ENCODE assay signal across 20 mouse cellular contexts in genomic region chr19:3612534-3613273, GRCm38 (mm10). TPM values are rescaled to one million over a fixed set of nuclear protein-coding genes. Genes with fewer than 3 reads are reported as not detected.
DNase-seq lines count a peak whose midpoint lies in the region; ATAC-seq and TF ChIP-seq lines count a peak whose summit lies in the region.
"Had no signal": no experiment of that assay in that cellular context is flagged by ENCODE, and none has a peak within 500 bp of the region (broad histone marks: within the 10 kb centered on the region; RNA-seq: fewer than 3 reads in every experiment).

No protein-coding gene starts in this region.

- 70% methylated on average over 4 of the region's 4 CpGs for WGBS in liver, adult 2 months
- 62% methylated on average over 4 of the region's 4 CpGs for WGBS in liver, postnatal 0 days (ENCODE audit: insufficient replicate concordance)
- WGBS in thymus, adult 2 months = 96% methylated on average over 4 of the region's 4 CpGs

- no peak for TF ChIP-seq EP300 in liver, postnatal 0 days (IDR thresholded peaks at IDR 0.05; ENCODE audit: low read depth)

- ATAC-seq in liver, postnatal 0 days = peak; percentile 82
- ATAC-seq: CD4-positive, CD25-positive, alpha-beta regulatory T cell, adult 4 months; forebrain, embryonic 16.5 days had no signal

- DNase-seq in liver, adult 2 months (ENCODE audit: extremely low read depth, low read depth, low spot score) = peak; percentile 48
- DNase-seq in liver = no peak
- peak; percentile 14 for DNase-seq in urinary bladder, adult 2 months (ENCODE audit: low spot score)
- DNase-seq in urinary bladder, postnatal 10 days (ENCODE audit: low spot score) = no peak
- no peak for DNase-seq in liver, postnatal 0 days
- DNase-seq in thymus, adult 2 months = no peak
- DNase-seq in ovary, postnatal 14 days (ENCODE audit: low spot score) = no peak
- DNase-seq: adrenal gland, postnatal 14 days; B cell, adult 2 months; cerebellum, adult 18-20 months; cerebellum, adult 9-11 months; cerebellum, postnatal 36 days; gastrocnemius, adult 2 months; gastrocnemius, postnatal 25 days had no signal

- no peaks in the 10 kb centered on the region for H3K9me3 ChIP-seq in liver, postnatal 0 days (ENCODE audit: low read length)
- H3K9me3 ChIP-seq: embryonic facial prominence, embryonic 13.5 days; forebrain, embryonic 12.5 days; heart, embryonic 12.5 days; hindbrain, embryonic 10.5 days had no signal

- H3K9ac ChIP-seq in liver, adult 2 months (ENCODE audit: low read depth, low read length) = no peak overlapping the region
- H3K9ac ChIP-seq in liver, postnatal 0 days (replicated peaks) = no peak overlapping the region
- H3K9ac ChIP-seq: embryonic facial prominence, embryonic 13.5 days; forebrain, embryonic 12.5 days; heart, embryonic 12.5 days had no signal

- H3K27me3 ChIP-seq in liver, adult 2 months (ENCODE audit: control insufficient read depth, insufficient read depth, low read length) = no peaks in the 10 kb centered on the region
- H3K27me3 ChIP-seq in liver, postnatal 0 days (ENCODE audit: insufficient read depth, low read length) = no peaks in the 10 kb centered on the region
- no peaks in the 10 kb centered on the region for H3K27me3 ChIP-seq in thymus, adult 2 months (ENCODE audit: control insufficient read depth, insufficient read depth, low read length)
- H3K27me3 ChIP-seq: embryonic facial prominence, embryonic 13.5 days; forebrain, embryonic 12.5 days; heart, embryonic 12.5 days had no signal

- 0 out of 2 replicates have a peak, but pooled peaks cover 3% of the 10 kb centered on the region for H3K4me1 ChIP-seq in liver, adult 2 months (ENCODE audit: control insufficient read depth, insufficient read depth, low read length)
- no peaks in the 10 kb centered on the region; the same call in 1 of the 2 replicates for H3K4me1 ChIP-seq in liver, postnatal 0 days (ENCODE audit: insufficient read depth)
- no peaks in the 10 kb centered on the region for H3K4me1 ChIP-seq in thymus, adult 2 months (replicated peaks; ENCODE audit: control insufficient read depth, insufficient read depth, low read length)
- H3K4me1 ChIP-seq: embryonic facial prominence, embryonic 13.5 days; forebrain, embryonic 12.5 days; hindbrain, embryonic 10.5 days had no signal

- H3K79me2 ChIP-seq in liver, adult 2 months (ENCODE audit: control insufficient read depth, insufficient read depth, low read length) = no peaks in the 10 kb centered on the region

- H3K27ac ChIP-seq in liver, adult 2 months (replicated peaks; ENCODE audit: insufficient read depth, low read depth, low read length) = no peak overlapping the region
- H3K27ac ChIP-seq in liver, postnatal 0 days (ENCODE audit: low read depth) = no peak overlapping the region
- no peak overlapping the region for H3K27ac ChIP-seq in thymus, adult 2 months (ENCODE audit: control insufficient read depth, insufficient read depth, low read length)
- H3K27ac ChIP-seq: embryonic facial prominence, embryonic 13.5 days; forebrain, embryonic 12.5 days; gastrocnemius, adult 2 months; hindbrain, embryonic 10.5 days had no signal

- TF ChIP-seq POLR2A in liver, adult 2 months (IDR thresholded peaks at IDR 0.05; ENCODE audit: extremely low read depth, insufficient read depth, low read length) = no peak
- TF ChIP-seq POLR2A in thymus, adult 2 months (IDR thresholded peaks at IDR 0.05; ENCODE audit: control insufficient read depth, extremely low read depth, insufficient read depth, low read length, poor library complexity) = no peak

- no peak overlapping the region for H3K4me2 ChIP-seq in liver, postnatal 0 days (ENCODE audit: low read depth, low read length)
- H3K4me2 ChIP-seq: embryonic facial prominence, embryonic 13.5 days; forebrain, embryonic 12.5 days; heart, embryonic 12.5 days had no signal

- no peak overlapping the region for H3K4me3 ChIP-seq in liver, adult 2 months (ENCODE audit: insufficient read depth, low read depth, low read length)
- no peak overlapping the region for H3K4me3 ChIP-seq in liver, postnatal 0 days (ENCODE audit: low read depth, low read length)
- H3K4me3 ChIP-seq in thymus, adult 2 months (ENCODE audit: control insufficient read depth, insufficient read depth, low read length) = no peak overlapping the region
- H3K4me3 ChIP-seq: embryonic facial prominence, embryonic 13.5 days; forebrain, embryonic 12.5 days; gastrocnemius, adult 2 months; heart, embryonic 12.5 days; hindbrain, embryonic 10.5 days had no signal

- TF ChIP-seq CTCF in liver, adult 2 months (IDR thresholded peaks at IDR 0.05; ENCODE audit: low read depth, low read length) = no peak
- no peak for TF ChIP-seq CTCF in liver, postnatal 0 days (IDR thresholded peaks at IDR 0.05; ENCODE audit: low read depth)
- TF ChIP-seq CTCF in thymus, adult 2 months (IDR thresholded peaks at IDR 0.05; ENCODE audit: borderline replicate concordance, control insufficient read depth, extremely low read depth, insufficient read depth, low read length, poor library complexity) = no peak

- H3K36me3 ChIP-seq in liver, adult 2 months (ENCODE audit: control insufficient read depth, insufficient read depth, low read length) = peaks cover 20% of the 10 kb centered on the region; the same call in 1 of the 2 replicates
- H3K36me3 ChIP-seq in liver, postnatal 0 days (replicated peaks; ENCODE audit: insufficient read depth, low read length) = peaks cover 59% of the 10 kb centered on the region
- H3K36me3 ChIP-seq in thymus, adult 2 months (ENCODE audit: control insufficient read depth, insufficient read depth, low read length) = peaks cover 19% of the 10 kb centered on the region

RNA-seq across cellular contexts. Expression of gene Ppp6r3, which starts 37.2 kb away (rescaled TPM):
- total RNA-seq in liver, adult 2 months (2014; rRNA removed) = 57.5 and 63.7 TPM in 2 replicates
- 24.7 and 27.7 TPM in 2 replicates for polyA plus RNA-seq in liver, adult 2 months (2012; rRNA removed)
- 46.7 and 53.7 TPM in 2 replicates for polyA plus RNA-seq in urinary bladder, adult 2 months (2012; rRNA removed)
- 14.5 and 16.4 TPM in 2 replicates for polyA plus RNA-seq in liver, postnatal 0 days (2015; fragmentation: Nextera tagmentation; extraction: Ambion mirVana)
- 97.4 and 109 TPM in 2 replicates for polyA plus RNA-seq in thymus, adult 2 months (2012; rRNA removed)

Comparison
In these comparisons a context has a peak if more than half of its experiments do, and no peak if none do; other contexts are left out.
1. DNase-seq: peak in liver, adult 2 months (single experiment) and urinary bladder, adult 2 months (single experiment); none in liver (single experiment), urinary bladder, postnatal 10 days (single experiment), liver, postnatal 0 days (single experiment), thymus, adult 2 months (single experiment) and ovary, postnatal 14 days (single experiment).